Mouse (Mus musculus) small intestine, adult 2 months (tissue): ENCODE measurements around the gene Olfr10.

Experiments
- CTCF ChIP-seq: fragments of 200-500 bp; IDR thresholded peaks from 2 replicates; pipeline ENCODE4 v1.5.1; 2012; ENCODE audit warnings: low read depth, mild to moderate bottlenecking, control low read depth, inconsistent platforms, low read length, moderate library complexity, mixed read lengths; ENCODE audit not compliant: insufficient replicate concordance, insufficient read length; ENCODE audit errors: extremely low read depth
- POLR2A ChIP-seq: fragments of 200-500 bp; IDR thresholded peaks from 2 replicates; pipeline ENCODE4 v1.6.1; 2012; ENCODE audit warnings: low read depth, mild to moderate bottlenecking, control low read depth, inconsistent platforms, low read length, moderate library complexity

DNA sequence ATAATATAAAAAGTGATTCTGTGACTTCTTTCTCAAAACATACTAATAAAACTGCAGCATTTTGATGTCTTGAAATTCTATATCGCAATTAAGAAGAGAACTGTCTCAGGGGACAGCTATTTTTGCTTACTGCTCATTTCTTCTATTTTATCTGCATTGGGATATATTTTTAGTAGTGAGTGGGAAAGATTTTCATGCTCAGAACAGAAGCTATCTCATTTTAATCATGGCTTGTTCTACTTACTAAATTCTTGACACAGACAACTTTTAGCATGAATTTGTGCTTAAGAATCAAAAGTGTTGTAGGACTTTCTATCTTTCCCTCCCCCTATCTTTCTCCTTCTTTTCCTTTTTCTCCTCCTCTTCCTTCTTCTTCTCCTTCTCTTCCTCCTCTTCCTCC lies 25.1 kb downstream of the Olfr10 start:
- TF ChIP-seq CTCF: no peak
- TF ChIP-seq POLR2A: no peak
